Mouse (Mus musculus) kidney, adult 2 months (tissue): ENCODE measurements around the gene D430041D05Rik.

Source experiments
- CTCF ChIP-seq: fragments of 200-500 bp; conservative IDR thresholded peaks from 2 replicates; pipeline ENCODE4 v1.5.1; 2011; ENCODE audit warnings: low read depth, mild to moderate bottlenecking, control low read depth, low read length, moderate library complexity, mixed read lengths; ENCODE audit not compliant: insufficient read depth, insufficient read length
- POLR2A ChIP-seq: fragments of 200-500 bp; IDR thresholded peaks from one replicate; pipeline ENCODE4 v1.6.1; 2011; ENCODE audit warnings: low read depth, low read length, control low read depth

DNA sequence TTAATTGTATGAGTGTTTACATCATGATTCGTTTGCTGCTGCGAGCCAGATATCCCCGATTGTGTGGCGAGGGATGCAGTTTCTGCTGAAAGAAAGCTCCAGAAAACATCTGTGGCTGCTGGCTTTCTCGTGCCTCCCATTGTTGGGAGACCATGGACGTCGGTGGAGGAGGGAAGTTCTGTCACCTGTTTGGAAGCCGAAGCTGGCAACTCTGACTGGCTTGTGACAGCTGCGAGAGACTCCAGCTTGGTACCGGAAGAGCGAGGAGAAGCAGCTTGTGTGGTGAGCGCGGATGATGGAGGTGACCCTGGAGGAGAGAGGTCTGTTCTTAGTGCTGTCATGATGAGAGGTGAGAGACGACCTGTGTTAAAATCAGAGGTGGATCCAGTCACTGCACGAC, 154.2 kb downstream of the D430041D05Rik start:
- TF ChIP-seq CTCF (no peak), POLR2A (no peak)
